Mouse (Mus musculus) spleen, adult 10 weeks (tissue): ENCODE measurements around the gene Bad. TPM values are rescaled to one million over a fixed set of nuclear protein-coding genes. Genes with fewer than 3 reads are reported as not detected.

Source experiments
- polyA plus RNA-seq: library from polyadenylated mRNA; stranded (reverse); fragments of 350-450 nt; fragmentation: Illumina TruSeq; extraction: RNeasy Lipid Tissue Mini Kit (QIAGEN cat#74804); gene quantifications from one replicate; pipeline ENCODE4 v1.2.3, GENCODE M21; 2015; ENCODE audit warnings: low replicate concordance; ENCODE audit not compliant: insufficient read depth

The Bad gene
- polyA plus RNA-seq = 7.4 TPM

DNA sequence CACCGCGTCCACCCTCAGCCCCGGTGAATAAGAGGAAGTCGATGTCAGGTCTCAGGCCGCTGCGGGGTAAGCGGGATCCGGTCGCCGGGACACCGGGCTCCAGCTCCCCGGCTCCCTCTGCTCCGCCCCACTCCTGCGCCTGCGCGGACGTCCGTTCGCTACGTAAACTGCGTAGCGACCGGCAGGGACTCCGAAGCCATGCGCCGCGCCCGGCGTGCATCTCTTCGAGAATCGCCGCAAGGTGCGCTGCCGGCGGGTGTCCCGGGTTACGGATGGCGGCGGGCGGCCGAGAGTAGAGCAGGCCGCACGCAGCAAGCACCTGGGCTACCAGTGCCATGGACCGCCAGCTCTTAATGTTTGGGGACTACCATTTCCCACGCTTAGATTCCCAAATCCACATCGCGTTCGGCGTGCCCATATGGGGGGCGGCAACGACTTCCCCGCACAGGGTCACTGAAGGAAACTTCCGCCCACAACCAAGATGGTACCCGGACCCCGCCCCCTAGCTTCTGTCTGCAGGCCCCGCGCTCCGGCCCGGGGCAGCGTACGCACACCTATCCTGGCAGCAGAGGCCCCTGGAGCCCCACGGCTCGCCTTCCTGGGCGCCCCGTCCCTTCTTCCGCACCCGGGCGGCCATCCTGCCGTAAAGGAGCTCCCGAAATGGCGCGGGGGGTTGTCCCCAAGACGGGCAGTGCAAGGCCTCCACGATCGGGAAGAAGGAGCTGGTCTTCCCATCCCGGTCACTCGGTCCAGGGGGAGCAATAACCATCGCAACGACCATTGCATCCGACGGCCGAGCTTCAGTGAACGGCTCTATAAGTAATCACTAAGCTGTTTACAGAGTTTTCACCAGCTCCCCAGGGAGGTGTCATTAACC, at the start of gene Bad:
TSS of gene Bad (plus strand) at position 490 of the 877 bp plus-strand sequence.

DNA sequence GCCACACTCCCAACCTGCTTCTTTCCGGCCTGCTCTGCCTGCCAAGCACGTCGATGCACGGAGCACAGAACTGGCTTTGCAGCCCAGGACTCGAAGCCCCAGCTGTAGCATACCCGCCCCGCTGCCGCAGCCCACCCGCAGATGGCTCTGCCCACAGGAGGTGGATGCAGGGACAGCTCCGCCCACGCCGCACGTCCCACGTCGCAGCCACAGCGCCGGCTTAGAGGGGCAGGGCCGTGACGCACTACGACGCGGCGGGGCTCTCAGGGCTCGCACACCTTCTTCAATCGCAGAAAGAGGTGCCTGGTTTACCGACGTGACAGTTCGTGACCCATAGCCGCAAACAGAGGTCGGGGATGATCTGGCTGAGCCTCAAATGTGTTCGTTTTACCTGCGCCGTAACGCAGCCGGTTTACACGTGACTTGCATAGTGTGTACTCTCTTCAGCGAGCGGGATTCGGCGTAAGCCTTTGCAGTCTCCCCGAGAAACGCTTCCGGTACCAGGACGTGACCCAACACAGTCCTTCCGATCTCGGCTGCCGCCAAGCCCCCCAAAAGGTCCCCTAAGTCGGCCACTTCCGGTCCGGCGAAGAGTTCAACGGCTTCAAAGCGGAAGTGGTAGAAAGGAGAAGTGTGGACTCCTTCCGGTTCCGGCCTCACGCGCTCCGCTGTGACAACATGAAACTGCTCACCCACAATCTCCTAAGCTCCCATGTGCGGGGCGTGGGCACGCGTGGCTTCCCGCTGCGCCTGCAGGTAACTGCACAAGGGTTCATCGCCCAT, 32.0 kb upstream of the Bad start, which contains the start of the genes Trmt112 and Prdx5:
TSS of gene Trmt112 (plus strand) at position 192 of the 783 bp plus-strand sequence.
TSS of gene Prdx5 (minus strand) at position 600 of the 783 bp plus-strand sequence.

DNA sequence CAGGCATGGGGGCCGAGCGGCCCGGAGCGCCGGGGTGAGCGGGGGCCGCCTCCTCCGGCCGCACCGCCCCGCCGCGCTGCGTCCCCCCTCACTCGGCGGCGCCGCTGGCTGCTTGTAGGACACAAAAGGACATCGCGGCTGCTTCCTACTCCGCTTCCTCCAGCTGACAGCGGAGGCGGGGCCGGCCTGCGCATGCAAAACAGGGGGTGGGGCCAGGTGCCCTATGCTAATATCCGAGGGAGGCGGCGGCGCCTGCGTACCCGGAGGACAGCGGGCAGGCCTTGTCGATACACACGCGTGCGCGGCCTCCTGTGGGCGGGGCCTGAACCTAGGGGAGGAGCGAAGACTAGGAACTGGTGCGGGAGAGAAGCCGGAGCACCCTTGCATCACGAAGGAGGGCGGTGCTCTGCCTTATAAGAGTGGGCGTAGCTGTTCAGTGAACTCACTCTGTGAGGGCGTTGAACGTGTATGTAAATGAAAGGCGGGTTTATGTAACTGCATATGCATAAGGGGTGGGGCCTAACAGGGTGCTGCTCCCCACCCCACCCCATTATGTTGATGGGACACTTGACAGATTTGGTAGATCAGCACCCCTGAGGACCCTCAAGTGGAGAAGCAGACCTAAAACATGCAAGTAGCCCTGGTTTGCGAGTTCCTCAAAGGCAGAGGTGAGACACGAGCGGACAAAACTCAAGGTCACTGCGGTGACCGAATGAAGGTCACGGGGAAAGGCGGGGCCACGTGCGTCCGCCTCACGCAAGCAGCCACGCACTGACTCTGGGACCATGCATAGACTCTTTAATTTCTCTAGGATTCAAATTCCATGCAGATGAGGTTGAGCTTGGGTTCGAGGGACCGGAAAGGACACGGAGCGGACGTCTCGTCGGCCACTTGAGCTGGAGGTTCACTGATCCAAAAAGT, 19.8 kb upstream of the Bad start, which contains the start of gene Esrra:
TSS of gene Esrra (minus strand) at position 167 of the 921 bp plus-strand sequence.

DNA sequence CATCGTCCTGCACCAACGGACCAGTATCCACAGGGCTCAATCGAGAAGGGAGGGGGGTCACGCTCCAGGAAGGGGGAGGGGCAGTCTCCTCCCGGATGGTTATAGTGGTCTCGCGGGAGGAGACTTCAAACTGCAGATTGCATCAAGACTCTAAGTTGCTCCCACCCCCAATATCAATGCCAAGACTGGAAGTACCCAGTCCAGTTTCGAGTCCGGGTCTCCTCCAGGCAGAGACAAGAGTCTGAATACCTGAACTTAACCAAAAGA, 16.4 kb upstream of the Bad start, which contains the start of gene Catsperz:
TSS of gene Catsperz (minus strand) at position 74 of the 267 bp plus-strand sequence.

DNA sequence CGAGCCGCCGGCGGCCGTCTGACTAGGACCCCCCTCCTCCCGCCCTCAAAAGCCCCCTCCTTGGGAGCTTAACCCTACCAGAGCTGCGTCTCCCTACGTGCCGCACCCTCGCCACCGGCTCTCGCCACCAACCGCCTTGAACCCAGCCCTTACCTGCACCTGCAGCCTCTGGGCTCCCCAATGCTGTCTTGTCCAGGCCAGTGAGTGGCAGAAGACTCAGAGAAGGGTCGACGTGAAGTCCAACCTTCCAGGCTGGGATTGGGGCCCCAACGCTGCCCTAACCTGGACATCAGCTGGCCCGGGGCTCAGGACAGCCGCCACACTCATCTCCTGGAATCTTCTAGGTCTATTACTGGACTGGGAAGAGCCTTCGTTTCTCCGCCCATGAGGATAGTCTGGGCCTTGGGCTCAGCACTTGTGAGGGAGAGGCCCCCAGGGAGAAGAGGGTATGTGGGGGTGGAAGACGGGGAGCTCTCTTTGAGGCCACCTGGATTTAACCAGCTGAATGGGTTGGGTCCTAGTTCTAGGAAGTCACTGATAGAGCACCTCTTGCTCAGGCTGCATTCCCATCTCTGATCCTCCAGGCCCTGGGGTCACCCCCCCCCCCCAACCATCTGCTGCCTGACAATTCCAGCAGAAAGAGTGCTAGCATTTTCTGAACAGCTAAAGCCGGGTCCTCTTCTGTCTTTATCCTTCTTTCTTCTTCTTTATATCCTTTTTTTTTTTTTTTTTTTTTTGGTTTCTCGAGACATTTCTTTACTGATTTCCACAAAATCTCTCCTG, 7.3 kb upstream of the Bad start, which contains the start of gene Kcnk4:
TSS of gene Kcnk4 (minus strand) at position 321 of the 783 bp plus-strand sequence.

DNA sequence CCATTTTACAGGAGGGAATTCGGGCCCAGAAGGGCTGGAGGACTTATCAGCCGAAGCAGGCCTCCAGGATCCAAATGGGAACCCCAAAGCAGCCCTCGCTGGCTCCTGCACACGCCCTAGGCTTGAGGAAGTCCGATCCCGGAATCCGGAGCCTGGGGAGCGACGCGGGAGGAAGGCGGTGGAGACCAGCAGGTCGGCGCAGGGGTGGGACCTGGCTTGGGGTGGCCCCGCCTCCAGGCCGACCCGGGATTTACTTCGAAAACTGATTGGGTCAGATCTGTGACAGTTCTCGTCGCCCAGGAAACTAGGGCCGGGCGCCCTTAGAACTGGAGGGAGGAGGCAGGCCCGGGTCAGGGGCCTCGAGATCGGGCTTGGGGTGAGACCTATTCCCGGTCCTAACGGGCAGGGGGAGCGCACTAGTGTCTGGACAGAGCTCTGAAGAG, 609 bp downstream of the Bad start, which contains the start of gene Gpr137:
TSS of gene Gpr137 (minus strand) at position 232 of the 443 bp plus-strand sequence.

DNA sequence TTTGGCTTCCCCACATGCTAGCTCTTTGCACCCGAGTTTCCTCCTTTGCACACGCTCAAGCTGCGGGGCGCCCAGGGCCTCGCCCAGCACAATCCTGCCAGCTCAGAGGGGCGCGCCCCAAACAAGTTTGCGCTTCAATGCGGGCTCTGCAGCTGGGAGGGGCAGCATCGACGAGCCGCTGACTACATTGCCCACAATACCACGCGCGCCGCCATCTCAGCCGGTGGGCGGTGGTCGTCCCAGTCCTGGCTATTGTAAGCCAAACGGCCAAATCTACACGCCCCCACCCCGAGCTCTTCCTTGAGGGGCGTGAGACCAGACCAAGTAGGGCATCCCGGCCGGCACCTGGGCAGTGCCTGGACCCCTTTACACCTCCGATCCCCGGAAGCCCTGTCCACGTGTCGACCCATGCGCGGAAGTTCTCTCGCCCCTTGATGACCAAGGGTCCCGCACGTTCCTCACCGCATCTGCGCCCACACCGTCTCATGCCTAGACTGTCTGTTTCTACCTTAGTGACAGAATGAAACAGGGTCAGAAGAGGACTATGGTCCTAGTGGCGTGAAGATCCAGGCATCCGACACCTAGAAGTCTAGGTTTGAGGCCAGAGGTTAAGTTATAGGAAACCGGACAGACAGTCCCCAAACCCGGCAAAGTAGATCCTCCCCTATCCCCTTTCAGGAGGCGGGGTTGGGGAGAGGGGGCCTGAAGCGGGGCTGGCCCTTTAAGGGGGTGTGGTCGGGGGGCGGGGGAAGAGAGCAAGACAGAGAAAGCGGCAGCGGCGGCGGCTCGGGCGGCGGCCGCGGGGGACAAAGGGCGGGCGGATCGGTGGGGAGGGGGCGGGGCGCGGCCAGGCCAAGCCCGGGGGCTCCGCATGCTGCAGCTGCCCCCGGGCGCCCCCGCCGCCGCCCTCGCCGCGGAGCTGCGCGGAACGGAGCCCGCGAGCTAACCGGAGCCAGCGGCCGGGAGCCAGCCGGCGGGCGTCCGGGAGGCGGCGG, 32.8 kb downstream of the Bad start, which contains the start of gene Ppp1r14b:
TSS of gene Ppp1r14b (plus strand) at position 758 of the 995 bp plus-strand sequence.

DNA sequence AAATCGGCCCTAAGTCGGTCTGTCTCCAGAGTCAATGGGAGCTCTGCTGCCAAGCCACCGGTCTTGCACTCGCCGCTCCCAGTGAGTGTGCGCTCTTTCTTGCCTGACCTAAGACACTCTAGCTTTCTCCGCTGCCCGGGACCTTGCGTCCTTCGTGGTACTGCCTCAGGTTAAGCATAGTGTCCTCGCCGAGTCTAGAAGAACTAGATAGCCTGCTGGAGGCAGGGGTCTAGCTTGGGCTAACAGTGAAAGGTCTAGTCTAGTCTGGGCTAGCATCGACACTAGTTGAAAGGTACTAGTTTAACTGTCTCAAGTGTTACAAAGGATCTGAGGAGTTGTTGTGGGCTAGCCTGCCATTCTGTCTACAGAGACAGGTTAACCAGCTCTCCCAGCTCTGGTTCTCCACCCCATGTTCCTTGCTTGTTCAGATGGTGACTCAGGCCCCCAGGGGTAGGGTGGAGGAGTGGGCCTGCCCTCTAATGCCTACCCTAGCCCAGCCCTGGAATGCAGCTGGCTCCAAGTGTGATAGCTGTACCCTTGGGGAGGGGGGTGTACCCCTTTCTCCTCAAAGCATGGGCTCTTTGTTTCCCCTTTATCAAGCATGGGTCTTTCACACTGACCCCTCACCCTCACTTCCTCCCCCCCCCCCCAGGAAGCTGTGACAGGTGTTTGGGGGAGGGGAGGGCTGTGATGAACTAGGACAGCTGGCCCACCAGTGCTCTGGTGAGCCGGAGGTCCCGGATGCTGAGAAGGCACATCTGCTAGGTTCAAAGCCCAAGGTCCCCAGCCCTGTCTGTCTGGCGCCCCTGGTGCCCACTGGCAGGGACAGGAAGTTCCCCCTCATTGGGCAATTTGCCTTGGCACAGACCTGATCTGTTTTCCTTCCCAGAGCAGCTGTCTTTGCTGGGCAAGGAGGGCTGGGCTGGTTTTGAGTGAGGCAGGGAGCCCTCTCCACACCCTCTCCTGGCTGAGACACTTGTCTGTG, 34.2 kb downstream of the Bad start, which contains the start of gene Plcb3:
TSS of gene Plcb3 (minus strand) at position 934 of the 985 bp plus-strand sequence.

DNA sequence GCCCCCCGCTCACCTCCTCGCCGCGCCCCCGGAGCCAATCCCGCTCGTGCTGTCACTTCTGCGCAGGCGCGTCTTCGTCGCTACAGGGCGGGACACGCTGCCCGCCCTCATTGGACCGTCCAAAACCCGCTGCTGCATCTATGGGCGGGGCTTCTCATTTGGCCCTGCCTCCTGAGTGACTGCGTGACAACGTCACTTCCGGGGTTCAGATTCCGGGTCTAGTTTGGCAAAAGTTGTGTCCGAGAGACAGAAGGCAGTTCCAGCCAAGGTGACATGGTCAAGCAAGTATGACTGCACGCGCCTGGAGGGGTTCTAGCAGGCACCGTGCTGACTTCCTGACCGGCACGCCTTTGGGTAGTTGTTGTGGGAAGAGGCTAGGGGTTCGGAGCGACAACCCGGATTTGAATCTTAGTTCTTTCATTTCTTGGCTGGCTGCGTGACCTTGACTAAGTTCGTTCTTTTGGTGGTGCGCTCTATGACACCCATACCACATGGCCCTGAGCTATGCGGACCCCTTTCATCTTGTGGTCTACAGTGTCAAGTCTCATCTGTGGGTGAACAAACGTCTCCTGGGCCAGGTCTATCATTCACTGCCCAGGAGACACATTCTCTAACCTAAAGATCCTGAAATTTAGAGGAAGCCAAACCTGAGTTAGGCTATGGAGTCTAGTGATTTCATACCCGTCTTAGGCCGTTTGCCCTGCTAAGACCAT, 38.9 kb downstream of the Bad start, which contains the start of gene Fkbp2:
TSS of gene Fkbp2 (minus strand) at position 121 of the 713 bp plus-strand sequence.

DNA sequence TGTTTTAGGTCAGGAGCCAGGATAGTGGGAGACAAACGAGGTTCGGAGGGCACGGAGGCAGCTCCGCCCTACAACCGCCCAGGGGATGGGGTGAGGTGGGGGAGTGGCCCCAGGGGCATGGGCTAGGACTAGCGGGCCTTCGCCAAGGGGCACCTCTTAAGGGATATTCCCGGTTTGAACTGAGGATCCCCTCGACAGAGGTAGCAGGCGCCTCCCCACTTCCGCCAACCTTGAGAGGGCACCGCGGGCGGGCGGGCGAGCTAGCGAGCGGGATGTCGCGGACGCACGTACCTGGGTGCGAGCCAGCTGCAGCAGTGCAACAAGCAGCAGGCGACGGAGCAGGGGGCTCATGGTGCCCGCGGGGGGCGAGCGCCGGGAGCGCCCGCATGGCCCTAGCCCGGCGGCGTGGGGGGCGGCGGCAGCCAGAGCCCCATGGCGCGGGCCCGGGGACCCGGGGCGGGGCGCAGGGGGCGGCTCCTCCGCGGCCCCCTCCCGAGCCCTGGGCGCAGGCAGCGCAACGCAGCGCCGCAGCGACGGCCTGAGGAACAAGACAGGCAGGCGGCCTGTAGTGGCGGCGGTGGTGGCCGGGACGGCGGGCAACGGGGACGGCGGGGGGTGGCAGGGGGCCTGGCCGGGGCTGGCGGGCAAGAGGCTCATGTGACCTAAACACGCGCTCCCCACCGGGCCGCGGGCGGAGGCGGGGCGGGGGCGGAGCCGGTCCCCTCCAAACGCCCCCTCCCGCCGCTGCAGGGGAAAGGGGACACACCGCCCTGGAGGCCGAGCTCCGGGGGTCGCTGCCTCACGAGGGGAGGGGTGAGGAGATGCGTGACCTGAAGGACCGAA, 45.6 kb downstream of the Bad start, which contains the start of gene Vegfb:
TSS of gene Vegfb (minus strand) at position 591 of the 843 bp plus-strand sequence.

DNA sequence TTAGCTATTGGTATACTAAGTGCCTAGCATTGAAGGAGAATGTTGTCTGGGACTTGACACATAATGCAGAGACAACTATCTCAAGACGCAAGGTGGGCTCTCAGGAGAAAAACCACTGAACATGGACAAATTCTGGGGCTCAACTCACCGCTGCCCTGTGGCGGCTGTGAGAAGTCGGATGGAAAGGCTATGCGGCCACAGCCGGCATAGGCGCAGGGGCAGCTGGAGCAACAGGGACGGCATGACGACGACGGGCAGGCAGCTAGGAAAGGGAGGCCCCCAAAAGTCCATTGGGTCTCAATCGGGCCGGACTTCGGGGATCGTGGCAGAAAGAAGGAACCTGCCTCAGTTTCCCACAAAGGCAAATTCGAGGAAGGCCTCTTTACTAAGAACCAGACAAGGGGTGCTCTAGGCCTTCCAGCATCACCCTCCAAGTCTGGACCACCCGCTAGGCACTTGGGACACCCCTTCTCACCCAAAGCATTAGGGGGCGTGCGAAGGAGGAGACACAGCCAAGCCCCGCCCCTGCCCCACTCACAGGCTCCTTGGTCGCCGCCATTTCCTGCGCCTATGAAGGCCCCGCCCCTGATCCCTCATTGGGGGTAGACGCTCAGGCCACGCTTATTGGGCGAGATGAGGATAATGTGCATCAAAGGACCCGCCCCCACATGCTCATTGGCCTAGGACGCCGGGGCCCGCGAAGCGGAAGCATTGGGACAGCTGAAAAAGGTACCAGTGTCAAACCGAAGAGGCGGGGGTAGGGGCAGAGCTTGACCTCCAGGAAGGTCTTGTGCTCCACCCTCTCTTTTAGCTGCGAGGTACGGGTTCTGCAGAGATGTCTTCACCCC, 50.6 kb downstream of the Bad start, which contains the start of gene Dnajc4:
TSS of gene Dnajc4 (minus strand) at position 562 of the 848 bp plus-strand sequence.

DNA sequence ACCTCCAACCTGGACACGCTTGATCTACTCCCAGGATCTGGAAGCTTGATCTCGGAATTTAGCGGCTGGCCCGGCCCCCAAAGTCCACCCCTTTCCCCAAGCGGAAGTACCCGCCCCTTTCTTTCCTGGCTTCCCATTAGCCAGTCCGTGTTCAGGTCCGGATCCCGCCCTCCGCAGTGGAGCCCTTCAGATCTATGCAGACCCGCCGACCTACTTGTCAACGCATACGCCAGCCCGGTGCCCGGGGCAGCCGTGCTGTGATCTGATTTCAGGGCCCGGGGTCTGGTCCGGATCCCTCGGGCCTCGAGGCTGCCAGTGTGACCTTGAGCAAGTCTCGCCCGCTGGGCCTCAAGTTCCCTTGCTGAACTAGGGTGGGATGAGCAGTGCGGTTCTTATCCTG, 54.3 kb downstream of the Bad start, which contains the start of the genes Nudt22 and Trpt1:
TSS of gene Nudt22 (minus strand) at position 112 of the 400 bp plus-strand sequence.
TSS of gene Trpt1 (plus strand) at position 126 of the 400 bp plus-strand sequence.

